Mouse (Mus musculus): ENCODE measurements around the gene Gm20388. TPM values are rescaled to one million over a fixed set of nuclear protein-coding genes. Genes with fewer than 3 reads are reported as not detected.

Gm20388 gene
- total and polyA plus RNA-seq, 3 experiments, result 0.02 to 0.05 TPM; not detected in 1

- H3K9me3 ChIP-seq (replicated peaks), result peaks cover 92% of the 10 kb centered on the region
- no peak for DNase-seq (ENCODE audit: low spot score)
- no peaks in the 10 kb centered on the region for H3K4me1 ChIP-seq (ENCODE audit: insufficient read depth, low read depth, low read length)
- H3K27me3 ChIP-seq (ENCODE audit: insufficient read depth, low read length), result no peaks in the 10 kb centered on the region
- H3K36me3 ChIP-seq (replicated peaks), result no peaks in the 10 kb centered on the region
- ATAC-seq (ENCODE audit: extremely low read depth, insufficient number of reproducible peaks, low FRiP score, poor library complexity, severe bottlenecking), result no peak
- TF ChIP-seq TAL1 (conservative IDR thresholded peaks at IDR 0.05; ENCODE audit: low read depth, low read length), result no peak
- no peak for TF ChIP-seq POLR2AphosphoS5 (IDR thresholded peaks at IDR 0.05; ENCODE audit: insufficient replicate concordance, low read depth, low read length)
- TF ChIP-seq CTCF (IDR thresholded peaks at IDR 0.05; ENCODE audit: low read depth, low read length), result no peak
- TF ChIP-seq GATA2 (IDR thresholded peaks at IDR 0.05; ENCODE audit: borderline replicate concordance, low read depth, low read length), result no peak
- no peak for TF ChIP-seq GATA1 (IDR thresholded peaks at IDR 0.05; ENCODE audit: borderline replicate concordance, low read length)
- H3K4me3 ChIP-seq (ENCODE audit: low read depth, low read length), result no peak overlapping the region
Observed at GRCm38 (mm10) chr8:120813839-120814238, 903.2 kb downstream of the Gm20388 start.

GRCm38 (mm10) chr8:120816371-120816770, 905.7 kb downstream of the Gm20388 start:
- Histone ChIP-seq H3K4me1 (ENCODE audit: insufficient read depth, low read depth, low read length) (no peaks in the 10 kb centered on the region), H3K36me3 (replicated peaks) (no peaks in the 10 kb centered on the region), H3K27me3 (ENCODE audit: insufficient read depth, low read length) (no peaks in the 10 kb centered on the region), H3K4me3 (ENCODE audit: low read depth, low read length) (no peak overlapping the region), H3K9me3 (replicated peaks) (peaks cover 92% of the 10 kb centered on the region)
- TF ChIP-seq POLR2AphosphoS5 (IDR thresholded peaks at IDR 0.05; ENCODE audit: insufficient replicate concordance, low read depth, low read length), result no peak
- TF ChIP-seq GATA1 (IDR thresholded peaks at IDR 0.05; ENCODE audit: borderline replicate concordance, low read length), result no peak
- no peak for TF ChIP-seq GATA2 (IDR thresholded peaks at IDR 0.05; ENCODE audit: borderline replicate concordance, low read depth, low read length)
- TF ChIP-seq CTCF (IDR thresholded peaks at IDR 0.05; ENCODE audit: low read depth, low read length), result no peak
- TF ChIP-seq TAL1 (conservative IDR thresholded peaks at IDR 0.05; ENCODE audit: low read depth, low read length), result no peak
- DNase-seq (ENCODE audit: low spot score) (no peak), ATAC-seq (ENCODE audit: extremely low read depth, insufficient number of reproducible peaks, low FRiP score, poor library complexity, severe bottlenecking) (no peak)

GRCm38 (mm10) chr8:120819906-120820305, 909.3 kb downstream of the Gm20388 start:
- TF ChIP-seq POLR2AphosphoS5 (IDR thresholded peaks at IDR 0.05; ENCODE audit: insufficient replicate concordance, low read depth, low read length), result no peak
- no peak for TF ChIP-seq GATA1 (IDR thresholded peaks at IDR 0.05; ENCODE audit: borderline replicate concordance, low read length)
- TF ChIP-seq TAL1 (conservative IDR thresholded peaks at IDR 0.05; ENCODE audit: low read depth, low read length), result no peak
- DNase-seq (ENCODE audit: low spot score) (no peak), ATAC-seq (ENCODE audit: extremely low read depth, insufficient number of reproducible peaks, low FRiP score, poor library complexity, severe bottlenecking) (no peak)
- H3K27me3 ChIP-seq (ENCODE audit: insufficient read depth, low read length), result no peaks in the 10 kb centered on the region
- H3K4me1 ChIP-seq (ENCODE audit: insufficient read depth, low read depth, low read length), result no peaks in the 10 kb centered on the region
- no peak overlapping the region; the same call in 1 of the 2 replicates for H3K4me3 ChIP-seq (ENCODE audit: low read depth, low read length)
- no peaks in the 10 kb centered on the region for H3K36me3 ChIP-seq (replicated peaks)
- H3K9me3 ChIP-seq (replicated peaks), result peaks cover 91% of the 10 kb centered on the region

GRCm38 (mm10) chr8:120821399-120822170, 910.9 kb downstream of the Gm20388 start:
- Histone ChIP-seq H3K4me3 (ENCODE audit: low read depth, low read length) (no peak overlapping the region; the same call in 1 of the 2 replicates), H3K9me3 (replicated peaks) (peaks cover 92% of the 10 kb centered on the region), H3K36me3 (replicated peaks) (no peaks in the 10 kb centered on the region), H3K27me3 (ENCODE audit: insufficient read depth, low read length) (no peaks in the 10 kb centered on the region), H3K4me1 (ENCODE audit: insufficient read depth, low read depth, low read length) (no peaks in the 10 kb centered on the region)
- TF ChIP-seq GATA1 (IDR thresholded peaks at IDR 0.05; ENCODE audit: borderline replicate concordance, low read length) (no peak), GATA2 (IDR thresholded peaks at IDR 0.05; ENCODE audit: borderline replicate concordance, low read depth, low read length) (no peak), TAL1 (conservative IDR thresholded peaks at IDR 0.05; ENCODE audit: low read depth, low read length) (no peak), CTCF (IDR thresholded peaks at IDR 0.05; ENCODE audit: low read depth, low read length) (no peak), POLR2AphosphoS5 (IDR thresholded peaks at IDR 0.05; ENCODE audit: insufficient replicate concordance, low read depth, low read length) (no peak)
- ATAC-seq (ENCODE audit: extremely low read depth, insufficient number of reproducible peaks, low FRiP score, poor library complexity, severe bottlenecking), result no peak
- no peak for DNase-seq (ENCODE audit: low spot score)

GRCm38 (mm10) chr8:120823331-120823730, 912.7 kb downstream of the Gm20388 start:
- Histone ChIP-seq H3K9me3 (replicated peaks) (peaks cover 91% of the 10 kb centered on the region), H3K27me3 (ENCODE audit: insufficient read depth, low read length) (no peaks in the 10 kb centered on the region), H3K4me3 (ENCODE audit: low read depth, low read length) (no peak overlapping the region), H3K4me1 (ENCODE audit: insufficient read depth, low read depth, low read length) (no peaks in the 10 kb centered on the region), H3K36me3 (replicated peaks) (no peaks in the 10 kb centered on the region)
- TF ChIP-seq CTCF (IDR thresholded peaks at IDR 0.05; ENCODE audit: low read depth, low read length), result no peak
- TF ChIP-seq POLR2AphosphoS5 (IDR thresholded peaks at IDR 0.05; ENCODE audit: insufficient replicate concordance, low read depth, low read length), result no peak
- TF ChIP-seq TAL1 (conservative IDR thresholded peaks at IDR 0.05; ENCODE audit: low read depth, low read length), result no peak
- no peak for TF ChIP-seq GATA1 (IDR thresholded peaks at IDR 0.05; ENCODE audit: borderline replicate concordance, low read length)
- DNase-seq (ENCODE audit: low spot score) (no peak), ATAC-seq (ENCODE audit: extremely low read depth, insufficient number of reproducible peaks, low FRiP score, poor library complexity, severe bottlenecking) (no peak)

GRCm38 (mm10) chr8:120823887-120824286, 913.2 kb downstream of the Gm20388 start:
- no peaks in the 10 kb centered on the region for H3K4me1 ChIP-seq (ENCODE audit: insufficient read depth, low read depth, low read length)
- no peak for DNase-seq (ENCODE audit: low spot score)

More at GRCm38 (mm10) chr8:120823887-120824286, 913.2 kb downstream of the Gm20388 start:
- peaks cover 93% of the 10 kb centered on the region for H3K9me3 ChIP-seq (replicated peaks)
- TF ChIP-seq GATA1 (IDR thresholded peaks at IDR 0.05; ENCODE audit: borderline replicate concordance, low read length) (no peak), TAL1 (conservative IDR thresholded peaks at IDR 0.05; ENCODE audit: low read depth, low read length) (no peak), POLR2AphosphoS5 (IDR thresholded peaks at IDR 0.05; ENCODE audit: insufficient replicate concordance, low read depth, low read length) (no peak), CTCF (IDR thresholded peaks at IDR 0.05; ENCODE audit: low read depth, low read length) (no peak), GATA2 (IDR thresholded peaks at IDR 0.05; ENCODE audit: borderline replicate concordance, low read depth, low read length) (no peak)
- no peak for ATAC-seq (ENCODE audit: extremely low read depth, insufficient number of reproducible peaks, low FRiP score, poor library complexity, severe bottlenecking)
- H3K4me3 ChIP-seq (ENCODE audit: low read depth, low read length), result no peak overlapping the region
- no peaks in the 10 kb centered on the region for H3K27me3 ChIP-seq (ENCODE audit: insufficient read depth, low read length)
- H3K36me3 ChIP-seq (replicated peaks), result no peaks in the 10 kb centered on the region

Measured in G1E (cell line).